Comparison of ENCODE assay signal across 8 mouse cellular contexts in the genomic region with DNA sequence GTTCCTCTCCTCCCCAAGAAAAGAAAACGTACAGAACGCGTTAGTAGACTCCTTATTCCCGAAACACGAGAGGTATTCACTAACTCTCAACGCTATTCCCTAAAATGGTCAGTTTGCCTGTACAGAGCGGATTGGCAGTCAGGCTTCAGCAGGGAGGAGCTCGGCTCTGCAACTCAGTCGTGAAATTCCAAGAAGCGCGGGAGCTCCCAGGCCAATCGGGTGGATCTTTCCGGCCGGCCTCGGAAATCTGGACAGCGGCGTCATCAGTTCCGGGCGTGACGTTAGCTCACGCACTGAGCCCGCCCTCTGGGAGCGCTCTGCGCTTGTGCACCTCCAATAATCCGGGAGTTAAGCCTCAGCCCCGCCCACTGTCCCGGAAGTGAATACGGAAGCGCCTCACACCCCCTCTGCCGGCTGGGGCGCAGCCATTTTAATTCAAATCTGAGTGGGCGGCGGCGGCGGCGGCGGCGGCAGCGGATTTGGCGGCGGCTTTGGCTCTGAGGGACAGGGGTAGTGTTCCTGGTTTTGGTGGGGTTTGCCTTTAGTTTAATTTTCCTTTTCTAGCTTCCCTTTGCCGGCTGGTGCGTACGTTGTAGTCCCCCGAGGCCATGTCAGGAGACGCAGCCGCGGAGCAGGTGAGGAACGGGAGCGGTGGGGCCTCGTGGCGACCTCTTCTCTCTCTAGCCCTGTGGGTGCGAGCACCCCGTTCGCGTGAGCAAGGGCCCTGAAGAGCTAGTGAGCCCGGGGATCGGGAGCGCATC. TPM values are rescaled to one million over a fixed set of nuclear protein-coding genes. Genes with fewer than 3 reads are reported as not detected.
A peak's percentile ranks its signal among the peaks of the same experiment; 100 is the strongest.
DNase-seq lines count a peak whose midpoint lies in the region; ATAC-seq and TF ChIP-seq lines count a peak whose summit lies in the region.

A gene (plus strand): TSS at position 456 of the 761 bp plus-strand sequence.

- H3K27me3 ChIP-seq in C2C12 (ENCODE audit: control insufficient read depth, insufficient read depth, insufficient read length) (no peaks in the 10 kb centered on the region), myocyte (ENCODE audit: control insufficient read depth, insufficient read depth, insufficient read length) (no peaks in the 10 kb centered on the region)
- H3K27me3 ChIP-seq in erythroblast, embryonic 14.5 days (ENCODE audit: control insufficient read depth), result no peaks in the 10 kb centered on the region
- no peaks in the 10 kb centered on the region for H3K27me3 ChIP-seq in heart, embryonic 11.5 days (ENCODE audit: control insufficient read depth, insufficient read depth, low read length)
- no peaks in the 10 kb centered on the region for H3K27me3 ChIP-seq in kidney, embryonic 16.5 days (ENCODE audit: insufficient read depth, low read length)
- H3K27me3 ChIP-seq in liver, adult 2 months (ENCODE audit: control insufficient read depth, insufficient read depth, low read length), result no peaks in the 10 kb centered on the region
- no peaks in the 10 kb centered on the region for H3K27me3 ChIP-seq in splenic B cell, adult 2 months (ENCODE audit: control insufficient read depth, insufficient read depth, low read length, poor library complexity, severe bottlenecking)

- under 1% methylated on average over 59 of the region's 59 CpGs for WGBS in heart, embryonic 11.5 days (ENCODE audit: insufficient replicate concordance)
- under 1% methylated on average over 59 of the region's 59 CpGs for WGBS in kidney, embryonic 16.5 days
- under 1% methylated on average over 59 of the region's 59 CpGs for WGBS in liver, adult 2 months

- TF ChIP-seq CTCF in C2C12 (IDR thresholded peaks at IDR 0.05; ENCODE audit: control insufficient read depth, insufficient read depth, insufficient read length), result no peak
- peak; percentile 26; the same call in 1 of the 2 replicates for TF ChIP-seq CTCF in brain, embryonic 14.5 days (IDR thresholded peaks at IDR 0.05; ENCODE audit: borderline replicate concordance, extremely low read depth, insufficient read depth, insufficient read length)
- TF ChIP-seq CTCF in liver, adult 2 months (IDR thresholded peaks at IDR 0.05; ENCODE audit: low read depth, low read length), result 0 out of 2 replicates have a peak, but pooled peaks have one; percentile 2

- ATAC-seq in heart, embryonic 11.5 days (replicated peaks; ENCODE audit: insufficient number of reproducible peaks, low FRiP score, low TSS enrichment), result peak; percentile 99
- peak; percentile 100 for ATAC-seq in kidney, embryonic 16.5 days (ENCODE audit: low FRiP score, low TSS enrichment)

- H3K36me3 ChIP-seq in C2C12 (ENCODE audit: control insufficient read depth, insufficient read depth) (peaks cover 14% of the 10 kb centered on the region), myocyte (ENCODE audit: control insufficient read depth, insufficient read depth) (no peaks in the 10 kb centered on the region)
- H3K36me3 ChIP-seq in erythroblast, embryonic 14.5 days (ENCODE audit: control insufficient read depth), result peaks cover 12% of the 10 kb centered on the region
- H3K36me3 ChIP-seq in heart, embryonic 11.5 days (ENCODE audit: control insufficient read depth, insufficient read depth, low read length), result no peaks in the 10 kb centered on the region
- H3K36me3 ChIP-seq in kidney, embryonic 16.5 days (ENCODE audit: insufficient read depth, low read length), result no peaks in the 10 kb centered on the region
- no peaks in the 10 kb centered on the region for H3K36me3 ChIP-seq in liver, adult 2 months (ENCODE audit: control insufficient read depth, insufficient read depth, low read length)
- no peaks in the 10 kb centered on the region for H3K36me3 ChIP-seq in splenic B cell, adult 2 months (ENCODE audit: control insufficient read depth, insufficient read depth, low read length, poor library complexity, severe bottlenecking)

- TF ChIP-seq POLR2A in brain, embryonic 14.5 days (IDR thresholded peaks at IDR 0.05; ENCODE audit: borderline replicate concordance, extremely low read depth, insufficient read depth, insufficient read length, poor library complexity, severe bottlenecking), result no peak
- 0 out of 2 replicates have a peak, but pooled peaks have one; percentile 15 for TF ChIP-seq POLR2A in liver, adult 2 months (IDR thresholded peaks at IDR 0.05; ENCODE audit: extremely low read depth, insufficient read depth, low read length)
- TF ChIP-seq POLR2A in myocyte (IDR thresholded peaks at IDR 0.05; ENCODE audit: insufficient read length, low read depth), result peak; percentile 24

- peak; percentile 100 for DNase-seq in brain, embryonic 14.5 days (ENCODE audit: low read depth)
- DNase-seq in liver, adult 2 months (ENCODE audit: extremely low read depth, low read depth, low spot score), result peak; percentile 95
- DNase-seq in splenic B cell, adult 2 months (ENCODE audit: low read depth, low spot score), result peak; percentile 98

- H3K4me3 ChIP-seq in C2C12 (ENCODE audit: insufficient read depth, poor library complexity, severe bottlenecking) (peak within 1 kb of the TSS; percentile 97), myocyte (peak within 1 kb of the TSS; percentile 88)
- peak within 1 kb of the TSS; percentile 100 for H3K4me3 ChIP-seq in erythroblast, embryonic 14.5 days (replicated peaks)
- peak within 1 kb of the TSS; percentile 87 for H3K4me3 ChIP-seq in heart, embryonic 11.5 days (ENCODE audit: low read depth, low read length)
- H3K4me3 ChIP-seq in kidney, embryonic 16.5 days (ENCODE audit: low read length), result peak within 1 kb of the TSS; percentile 84
- peak within 1 kb of the TSS; percentile 72 for H3K4me3 ChIP-seq in liver, adult 2 months (ENCODE audit: insufficient read depth, low read depth, low read length)

- no peaks in the 10 kb centered on the region for H3K9me3 ChIP-seq in erythroblast, embryonic 14.5 days (ENCODE audit: control insufficient read depth, low read length)
- H3K9me3 ChIP-seq in heart, embryonic 11.5 days (replicated peaks; ENCODE audit: control insufficient read depth, low read length), result no peaks in the 10 kb centered on the region
- no peaks in the 10 kb centered on the region for H3K9me3 ChIP-seq in kidney, embryonic 16.5 days (ENCODE audit: low read length)

- peak within 1 kb of the TSS; percentile 81 for H3K4me2 ChIP-seq in heart, embryonic 11.5 days
- H3K4me2 ChIP-seq in kidney, embryonic 16.5 days (replicated peaks; ENCODE audit: low read depth, low read length), result peak within 1 kb of the TSS; percentile 87
- peak within 1 kb of the TSS; percentile 78 for H3K4me2 ChIP-seq in myocyte (ENCODE audit: low read depth)

- peak within 1 kb of the TSS; percentile 99 for H3K9ac ChIP-seq in heart, embryonic 11.5 days (ENCODE audit: low read depth, low read length)
- H3K9ac ChIP-seq in kidney, embryonic 16.5 days (replicated peaks; ENCODE audit: low read length), result peak within 1 kb of the TSS; percentile 94
- H3K9ac ChIP-seq in liver, adult 2 months (ENCODE audit: low read depth, low read length), result peak within 1 kb of the TSS; percentile 74

- H3ac ChIP-seq in C2C12 (ENCODE audit: control insufficient read depth, insufficient read length, low read depth), result peak within 1 kb of the TSS; percentile 100
- H3ac ChIP-seq in myocyte (ENCODE audit: control insufficient read depth, insufficient read length), result peak within 1 kb of the TSS; percentile 6

- peaks cover 28% of the 10 kb centered on the region for H3K4me1 ChIP-seq in erythroblast, embryonic 14.5 days (ENCODE audit: control insufficient read depth)
- peaks cover 3% of the 10 kb centered on the region; the same call in 1 of the 2 replicates for H3K4me1 ChIP-seq in heart, embryonic 11.5 days (ENCODE audit: control insufficient read depth, insufficient read depth, low read length)
- peaks cover 14% of the 10 kb centered on the region for H3K4me1 ChIP-seq in kidney, embryonic 16.5 days (ENCODE audit: insufficient read depth, low read length)
- peaks cover 11% of the 10 kb centered on the region for H3K4me1 ChIP-seq in liver, adult 2 months (ENCODE audit: control insufficient read depth, insufficient read depth, low read length)

- H3K79me3 ChIP-seq in C2C12 (ENCODE audit: low read depth), result peaks cover 46% of the 10 kb centered on the region

- H3K27ac ChIP-seq in heart, embryonic 11.5 days (ENCODE audit: low read depth, low read length), result peak within 1 kb of the TSS; percentile 93
- H3K27ac ChIP-seq in kidney, embryonic 16.5 days (ENCODE audit: low read length), result peak within 1 kb of the TSS; percentile 91
- H3K27ac ChIP-seq in liver, adult 2 months (replicated peaks; ENCODE audit: insufficient read depth, low read depth, low read length), result peak within 1 kb of the TSS; percentile 57

- H3K79me2 ChIP-seq in C2C12 (ENCODE audit: control insufficient read depth, insufficient read depth) (peaks cover 50% of the 10 kb centered on the region), myocyte (ENCODE audit: control insufficient read depth, insufficient read depth) (peaks cover 49% of the 10 kb centered on the region)
- peaks cover 8% of the 10 kb centered on the region; the same call in 1 of the 2 replicates for H3K79me2 ChIP-seq in liver, adult 2 months (ENCODE audit: control insufficient read depth, insufficient read depth, low read length)

TF ChIP-seq in C2C12, 6 proteins besides CTCF, POLR2A, EP300 and RAD21:
- TF ChIP-seq FOSL1 (IDR thresholded peaks at IDR 0.05; ENCODE audit: insufficient read depth, low read length, poor library complexity, severe bottlenecking) (no peak), MAX (IDR thresholded peaks at IDR 0.05) (peak; percentile 33)

TF ChIP-seq in myocyte, 11 proteins besides CTCF, POLR2A, EP300 and RAD21 (continues in another document):
- TF ChIP-seq E2F4 (IDR thresholded peaks at IDR 0.05; ENCODE audit: insufficient read depth) (peak; percentile 83), TCF3 (IDR thresholded peaks at IDR 0.05; ENCODE audit: insufficient read length, low read depth) (no peak), REST (IDR thresholded peaks at IDR 0.05; ENCODE audit: insufficient read depth, insufficient read length) (no peak), USF1 (IDR thresholded peaks at IDR 0.05; ENCODE audit: low read depth) (no peak), CEBPB (IDR thresholded peaks at IDR 0.05; ENCODE audit: insufficient read depth, poor library complexity, severe bottlenecking) (no peak), POLR2AphosphoS2 (IDR thresholded peaks at IDR 0.05; ENCODE audit: insufficient read length, low read depth) (peak; percentile 27), SRF (IDR thresholded peaks at IDR 0.05; ENCODE audit: control insufficient read depth, insufficient read length, low read depth) (peak; percentile 96), MYOD1 (IDR thresholded peaks at IDR 0.05; ENCODE audit: control insufficient read depth in 1 of 3, insufficient read length in 2 of 3, low read depth in 2 of 3) (no peak), MAX (IDR thresholded peaks at IDR 0.05; ENCODE audit: low read depth) (no peak)

RNA-seq across cellular contexts. Expression of the gene that starts here (rescaled TPM):
- polyA plus RNA-seq in C2C12 (2012; fragmentation: generic; extraction: Trizol) (15.8 TPM), myocyte (2012; fragmentation: generic; extraction: Trizol) (12.0 TPM)
- 55.3 and 55.5 TPM in 2 replicates for polyA plus RNA-seq in brain, embryonic 14.5 days (2012; rRNA removed)
- polyA plus RNA-seq in erythroblast, embryonic 14.5 days (2012), result 0.37 and 0.44 TPM in 2 replicates
- polyA plus RNA-seq in heart, embryonic 11.5 days (2014; fragmentation: Nextera tagmentation; extraction: Ambion mirVana), result 62.4 and 69.0 TPM in 2 replicates
- 62.9 and 74.6 TPM in 2 replicates for polyA plus RNA-seq in kidney, embryonic 16.5 days (2015; fragmentation: Nextera tagmentation; extraction: Ambion mirVana)
- total RNA-seq in liver, adult 2 months (2014; rRNA removed), result 10.5 and 11.8 TPM in 2 replicates
- 5.1 and 5.2 TPM in 2 replicates for polyA plus RNA-seq in liver, adult 2 months (2012; rRNA removed)

Comparison
In these comparisons a context has a peak if more than half of its experiments do, and no peak if none do; other contexts are left out.
1. Peak in every context shown above with its lines: DNase-seq, ATAC-seq, H3K4me3 ChIP-seq and H3K27ac ChIP-seq.